Mouse (Mus musculus) frontal cortex, adult 2 months (tissue): ENCODE results near the gene Ftsj1. TPM values are rescaled to one million over a fixed set of nuclear protein-coding genes. Genes with fewer than 3 reads are reported as not detected.

Source experiments
- DNase-seq, 2 experiments: peaks; one replicate each; pipeline ENCODE4 v3.0.0; 2022; ENCODE audit warnings: low spot score in 1 of 2; ENCODE audit errors: extremely low spot score in 1 of 2
- polyA plus RNA-seq: library from polyadenylated mRNA; depleted of rRNA; stranded (reverse); fragments of >200 nt; gene quantifications from 2 replicates; pipeline ENCODE4 v1.2.3, GENCODE M21; 2012; rRNA removed

The Ftsj1 gene
- polyA plus RNA-seq, 1 experiment, result 28.2 TPM

DNA sequence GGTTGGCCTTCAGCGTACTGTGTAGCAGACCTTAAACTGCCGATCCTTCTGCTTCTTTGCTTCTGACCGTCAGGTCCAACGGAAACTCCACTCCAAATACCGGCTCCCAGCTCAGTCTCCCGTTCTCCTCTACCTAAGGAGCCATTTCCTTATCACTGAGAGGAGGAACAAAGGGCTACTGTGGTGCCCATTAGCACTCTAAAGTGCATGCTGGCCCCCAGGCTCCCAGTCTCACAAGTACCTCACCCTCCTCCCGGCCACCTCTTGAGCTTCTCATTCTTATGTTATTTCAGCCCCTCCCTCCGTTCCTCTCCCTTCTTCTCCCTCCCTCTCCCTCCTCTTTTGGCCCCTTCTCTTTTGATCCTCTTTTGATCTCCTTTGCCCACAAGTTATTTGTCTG is 32.6 kb downstream of the Ftsj1 start:
- no peak for DNase-seq

DNA sequence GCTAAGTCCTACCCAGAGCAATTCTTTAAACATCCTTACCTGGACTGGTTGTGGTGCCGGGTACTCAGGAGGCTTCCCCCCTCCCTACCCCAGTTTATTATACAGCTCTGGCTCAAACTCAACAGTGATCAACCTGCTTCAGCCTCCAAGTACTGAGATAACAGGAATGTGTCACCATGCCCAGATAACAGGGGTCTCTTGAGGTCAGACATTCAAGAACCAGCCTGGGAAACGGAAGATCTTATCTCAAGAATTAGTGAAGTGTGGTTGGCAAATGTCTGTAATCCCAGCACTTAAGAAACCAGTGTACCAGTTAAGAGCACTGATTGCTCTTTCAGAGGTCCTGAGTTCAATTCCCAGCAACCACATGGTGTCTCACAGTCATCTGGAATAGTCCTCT is 34.1 kb downstream of the Ftsj1 start:
- DNase-seq, result no peak

DNA sequence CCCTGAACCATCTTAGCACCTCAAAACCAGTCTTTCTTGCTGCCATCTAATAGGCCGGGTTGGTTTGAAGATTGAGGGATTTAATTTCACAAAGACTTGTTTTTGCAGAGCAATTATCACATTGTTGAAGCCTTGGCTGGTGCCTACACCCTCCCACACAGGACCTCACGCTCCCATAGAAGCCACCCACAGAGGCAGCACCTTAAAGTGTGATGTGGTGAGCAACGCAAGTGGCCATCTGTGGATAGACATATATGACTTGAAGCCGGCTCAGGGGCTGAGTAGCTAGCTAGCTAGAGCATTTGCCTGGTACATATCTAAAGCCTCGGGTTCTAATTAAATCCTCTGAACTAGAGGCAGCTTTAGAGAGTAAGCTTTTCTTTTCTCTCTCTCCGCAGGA is 34.8 kb downstream of the Ftsj1 start:
- peak; percentile 29 to 71 for DNase-seq

DNA sequence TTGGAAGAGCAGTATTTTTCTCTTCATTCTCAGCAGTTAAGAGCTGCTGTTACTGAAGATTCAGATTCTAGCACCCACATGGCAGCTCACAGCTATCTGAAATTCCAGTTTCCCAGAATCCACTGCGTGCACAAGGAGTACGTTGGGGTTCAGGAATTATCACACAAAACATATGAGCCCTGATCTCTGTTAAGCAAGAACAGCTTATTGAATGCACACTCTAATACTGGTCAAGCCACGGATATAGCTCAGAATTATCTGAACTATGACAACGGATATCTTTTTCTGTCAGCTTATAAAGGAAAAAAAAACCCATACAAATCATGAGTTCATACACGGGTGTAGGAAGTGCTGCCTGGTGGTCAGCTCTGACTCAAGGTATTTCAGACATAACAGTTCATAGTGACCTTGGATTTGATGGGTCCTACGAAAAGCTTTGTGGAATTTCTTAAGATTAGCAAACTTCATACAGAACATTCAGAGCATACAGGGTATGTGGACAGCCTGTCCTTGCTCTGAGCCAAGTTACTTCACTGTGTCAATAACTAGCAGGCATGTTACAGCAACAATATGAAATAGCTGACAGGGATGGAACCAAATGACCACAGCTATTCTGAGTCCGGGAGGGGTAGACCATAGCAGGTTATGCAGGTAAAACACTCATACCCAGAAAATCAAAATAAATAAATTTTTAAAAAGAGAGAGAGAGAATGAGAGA is 40.6 kb downstream of the Ftsj1 start:
- DNase-seq, result no peak

DNA sequence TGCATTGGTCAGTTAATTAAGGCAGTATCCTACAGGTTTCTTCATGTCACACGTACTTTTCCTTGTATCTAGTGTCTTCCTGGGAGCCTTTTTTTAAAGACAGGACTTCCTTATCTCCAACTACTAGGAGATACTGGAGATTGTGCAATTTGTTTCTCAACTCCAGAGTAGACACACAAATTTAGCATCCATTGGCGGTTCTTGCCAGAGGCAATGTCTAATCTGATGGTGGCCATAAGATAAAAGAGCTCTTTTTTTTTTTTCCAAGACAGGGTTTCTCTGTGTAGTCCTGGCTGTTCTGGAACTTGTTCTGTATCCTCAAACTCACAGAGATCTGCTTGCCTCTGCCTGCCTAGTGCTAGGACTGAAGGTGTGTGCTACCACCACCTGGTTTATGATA is 42.5 kb downstream of the Ftsj1 start:
- DNase-seq, result no peak

DNA sequence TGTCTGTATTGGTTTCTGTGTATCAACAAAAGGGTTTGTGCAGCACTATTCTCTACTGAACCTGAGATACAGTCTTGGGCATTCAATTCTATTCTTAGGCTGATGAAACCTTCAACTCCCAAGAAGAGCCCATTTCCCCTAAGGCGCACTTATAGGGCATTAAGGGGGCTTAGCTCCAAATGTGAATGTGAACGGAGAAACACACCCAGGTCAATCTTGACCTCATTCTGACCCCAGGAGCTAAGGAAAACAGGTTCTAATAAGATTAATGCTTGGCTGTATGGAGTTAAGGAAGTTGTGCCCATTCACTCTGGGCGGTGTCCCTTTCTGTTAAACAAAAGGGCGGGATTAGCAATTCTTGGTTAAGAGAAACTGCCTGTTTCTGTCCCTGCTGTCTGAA is 45.0 kb downstream of the Ftsj1 start:
- no peak for DNase-seq

DNA sequence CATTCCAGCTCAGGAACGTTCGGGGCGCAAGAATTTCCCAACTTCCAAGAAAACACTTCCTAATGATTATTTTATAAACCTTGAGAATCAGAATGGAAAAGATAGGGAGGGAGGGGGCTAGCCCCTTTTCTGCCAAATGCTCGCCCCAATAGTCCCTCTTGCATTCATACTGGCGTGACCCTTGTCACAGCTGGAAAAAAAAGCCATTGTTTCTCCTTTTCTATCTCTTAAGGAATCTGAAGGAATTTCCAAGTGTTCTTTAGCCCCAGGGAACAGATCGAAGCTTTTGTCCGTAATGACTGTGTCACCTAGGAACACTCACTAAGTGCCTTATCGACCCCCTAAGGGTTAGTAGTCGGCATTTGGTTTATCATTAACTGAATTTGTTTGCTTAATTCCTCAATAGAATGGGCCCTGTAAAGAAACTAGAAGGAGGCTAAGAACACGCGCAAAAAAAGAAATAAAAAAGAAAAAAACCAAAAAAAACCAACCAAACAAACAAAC is 45.5 kb downstream of the Ftsj1 start:
- DNase-seq, result no peak

DNA sequence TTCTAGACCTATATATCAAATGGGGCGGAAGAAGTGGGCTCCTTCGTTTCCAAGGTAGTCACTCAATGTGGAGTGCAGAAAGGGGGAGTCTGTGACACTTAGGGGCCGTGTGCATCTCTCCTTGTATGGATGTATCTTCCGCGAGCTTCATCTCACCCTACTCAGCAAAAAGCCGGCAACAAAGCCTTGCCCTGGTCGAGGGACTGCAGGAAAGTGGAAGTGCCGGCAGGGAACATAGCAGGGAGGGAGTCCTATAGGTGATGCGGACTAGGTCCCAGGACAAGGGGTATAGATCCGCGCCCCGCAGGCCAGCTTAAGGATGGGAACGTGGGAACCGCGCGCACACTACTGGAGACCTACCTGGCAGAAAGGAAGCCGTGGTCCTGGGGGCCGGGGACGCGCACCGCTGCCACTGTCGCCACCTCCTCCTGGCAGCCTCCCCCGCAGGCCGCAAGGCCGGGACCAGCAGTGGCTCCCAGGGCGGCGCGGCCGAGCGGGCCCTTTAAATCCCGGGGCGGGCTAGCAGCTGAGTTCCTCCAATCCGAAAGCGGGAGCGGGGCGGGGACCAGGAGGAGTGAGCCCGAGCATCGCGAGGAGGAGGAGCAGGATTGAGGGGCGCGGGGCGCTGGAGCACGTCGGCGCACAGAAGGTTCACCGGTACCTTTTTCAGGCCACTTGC is 46.1 kb downstream of the Ftsj1 start, which contains the start of gene Porcn:
TSS of gene Porcn (minus strand) at position 511 of the 679 bp plus-strand sequence.
- DNase-seq, result peak; percentile 58 to 85

DNA sequence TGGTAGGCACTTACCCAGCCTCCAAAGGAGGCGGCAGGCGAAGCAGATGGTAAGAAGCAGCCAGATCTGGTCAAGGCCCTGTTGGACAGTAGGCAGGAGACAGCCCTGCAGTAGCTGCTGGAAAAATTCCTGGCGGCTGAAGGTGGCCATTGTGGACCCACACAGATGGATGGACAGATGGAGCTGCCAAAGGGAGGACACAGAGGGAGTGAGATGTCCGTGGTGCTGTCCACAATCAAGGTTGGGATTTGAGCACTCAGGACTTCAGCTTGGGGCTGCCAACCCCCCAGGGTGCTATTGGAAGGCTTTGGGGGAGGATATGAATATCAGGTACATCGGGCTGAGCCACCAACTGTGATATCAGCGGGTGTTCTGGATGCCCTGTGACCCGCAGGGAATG is 46.7 kb downstream of the Ftsj1 start:
- peak in 1 of 2 experiments; percentile 32 for DNase-seq

DNA sequence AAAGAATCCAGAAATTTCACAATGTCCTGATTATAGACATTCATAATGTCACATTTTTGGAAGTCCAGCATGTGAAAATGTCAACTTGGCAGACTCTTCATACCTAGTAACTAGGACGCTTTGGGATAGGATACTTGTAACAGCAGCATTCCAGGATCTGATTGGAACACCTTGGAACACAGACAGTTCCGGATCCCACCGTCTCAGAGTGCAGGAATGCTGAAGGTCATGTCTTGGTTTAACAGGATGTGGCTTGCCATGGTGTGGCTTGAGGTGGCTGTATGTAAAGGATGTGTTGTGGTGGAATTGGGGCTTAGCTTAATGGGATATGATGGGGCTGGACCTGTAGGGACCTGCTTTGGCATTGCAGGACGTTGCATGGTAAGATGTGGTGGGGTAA is 47.1 kb downstream of the Ftsj1 start:
- DNase-seq, result no peak

DNA sequence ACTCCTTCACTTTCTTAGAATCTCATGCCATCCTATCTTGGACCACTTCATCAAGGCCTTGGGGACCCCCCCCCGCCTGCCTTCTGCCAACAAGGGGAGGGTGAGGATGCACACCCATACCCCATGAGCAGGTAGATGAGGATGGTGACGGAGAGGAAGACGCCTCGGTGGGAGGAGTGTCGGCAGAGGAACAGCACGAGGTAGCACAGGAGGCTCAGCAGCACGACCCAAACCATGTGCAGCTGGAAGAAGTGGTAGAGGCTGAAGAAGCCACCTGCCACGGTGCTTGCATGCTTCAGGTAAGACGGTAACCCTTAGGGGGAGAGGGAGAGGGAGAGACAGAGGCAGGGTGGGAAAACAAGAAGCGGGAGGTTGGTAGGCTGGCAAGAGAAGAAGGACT is 48.1 kb downstream of the Ftsj1 start:
- no peak for DNase-seq

DNA sequence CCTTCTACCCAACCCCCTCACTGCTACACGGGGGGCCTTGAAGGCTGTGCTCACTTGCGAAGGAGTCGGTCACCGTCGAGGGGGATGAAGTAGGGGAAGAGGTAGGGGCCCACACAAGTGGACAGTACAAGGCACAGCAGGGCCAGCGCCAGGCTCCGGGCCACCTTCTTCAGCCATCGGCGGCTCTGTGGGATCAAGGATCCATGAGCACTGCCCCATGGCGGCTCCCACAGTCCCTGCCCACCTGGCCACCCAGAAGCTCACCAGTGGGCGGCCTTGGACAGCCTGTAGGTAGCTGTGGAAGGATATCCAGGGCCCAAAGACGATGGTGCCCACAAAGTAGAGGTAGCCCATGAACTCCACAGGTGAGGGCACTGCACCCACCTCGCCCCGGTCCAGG is 49.1 kb downstream of the Ftsj1 start:
- no peak for DNase-seq

DNA sequence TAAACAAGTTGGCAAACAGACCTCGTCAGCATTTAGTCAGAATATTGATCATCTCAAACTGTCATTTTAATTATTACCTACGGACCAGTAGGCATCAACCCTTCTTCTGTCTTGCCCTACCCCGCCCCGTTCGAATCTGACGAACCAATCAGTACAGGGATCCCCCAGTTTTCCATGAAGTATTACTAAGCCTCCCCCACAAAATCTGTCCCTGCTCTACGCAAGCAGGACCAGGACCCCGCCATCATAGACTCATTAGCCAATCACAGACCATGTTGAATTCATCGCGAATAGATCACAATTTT is 58.8 kb downstream of the Ftsj1 start, which contains the start of gene Ebp:
TSS of gene Ebp (minus strand) at position 94 of the 305 bp plus-strand sequence.
- peak in 1 of 2 experiments; percentile 62 for DNase-seq

DNA sequence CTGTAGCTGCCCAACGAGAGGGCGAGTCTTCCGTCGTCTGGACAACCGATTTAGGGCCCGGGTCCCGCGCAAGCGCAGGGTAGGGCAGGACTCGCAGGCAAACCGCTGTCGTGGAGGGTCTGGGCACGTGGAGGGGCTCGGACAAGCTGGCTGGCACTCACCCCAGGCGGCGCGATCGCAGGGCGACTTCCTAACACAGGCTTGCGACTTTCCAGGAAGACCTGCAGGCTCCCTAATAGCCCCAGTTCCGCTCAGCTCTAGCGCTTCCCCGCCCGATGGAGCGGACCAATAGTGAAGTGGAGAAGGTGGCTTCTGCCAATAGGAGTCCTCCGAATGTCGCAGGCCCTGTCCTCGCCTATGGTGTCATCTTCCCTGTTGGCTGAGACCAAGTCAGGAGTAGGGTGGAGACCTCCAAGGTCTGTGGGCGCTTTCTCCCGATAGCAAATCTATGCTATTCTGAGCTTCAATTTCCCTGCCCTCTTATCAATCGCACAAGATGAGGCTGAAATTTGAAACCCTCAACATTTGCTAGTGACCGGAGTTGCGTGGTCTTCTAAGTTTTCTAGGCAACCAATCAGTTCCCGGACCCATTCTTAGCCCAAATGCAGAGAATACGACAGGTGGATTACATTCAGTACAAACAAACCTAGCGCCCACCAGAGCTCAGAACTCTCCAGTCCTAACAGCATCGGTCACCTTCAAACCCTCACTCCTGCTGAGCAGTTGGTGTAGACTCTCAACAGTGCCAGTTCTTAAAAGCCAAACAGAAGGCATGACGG is 59.4 kb downstream of the Ftsj1 start:
- DNase-seq, result peak; percentile 67 to 81

DNA sequence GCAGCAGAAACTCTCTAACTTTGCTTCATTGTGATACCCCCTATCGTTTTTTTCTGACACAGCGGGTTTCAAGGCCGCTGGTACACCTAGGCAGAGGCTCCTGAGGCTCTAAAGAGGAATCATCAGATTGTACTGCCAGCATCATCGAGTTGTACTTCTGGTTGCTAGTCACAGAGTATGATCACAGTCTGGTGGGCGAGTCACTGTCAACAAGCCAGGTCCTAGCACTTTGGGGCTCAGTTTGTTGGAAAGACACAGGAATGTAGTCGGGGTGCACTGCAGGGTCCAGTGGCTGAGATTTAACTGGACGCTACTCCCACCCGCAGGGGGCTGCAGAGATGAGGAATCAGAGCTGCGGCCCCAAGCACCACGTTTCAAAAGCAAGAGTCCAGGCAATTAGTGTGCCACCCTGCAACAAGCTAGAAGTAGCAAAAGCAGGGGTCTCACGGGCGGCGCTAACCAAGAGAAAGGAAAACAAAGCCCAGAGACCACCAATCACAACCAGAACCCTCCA is 60.0 kb downstream of the Ftsj1 start:
- DNase-seq, result no peak

Other genes with a start within 250 kb of the Ftsj1 start
- 0.60 and 0.84 TPM in 2 replicates for gene Glod5, start 233.9 kb downstream of the Ftsj1 start, polyA plus RNA-seq
- gene Suv39h1, start 177.6 kb downstream of the Ftsj1 start, polyA plus RNA-seq, result 25.0 and 27.5 TPM in 2 replicates
- 1.1 and 1.4 TPM in 2 replicates for gene Was, start 161.9 kb downstream of the Ftsj1 start, polyA plus RNA-seq
- 221 and 236 TPM in 2 replicates for gene Wdr13, start 119.5 kb downstream of the Ftsj1 start, polyA plus RNA-seq
- gene Rbm3, start 106.5 kb downstream of the Ftsj1 start, polyA plus RNA-seq, result 216 and 235 TPM in 2 replicates
- 16.7 TPM in 2 replicates for gene Tbc1d25, start 76.2 kb downstream of the Ftsj1 start, polyA plus RNA-seq
- gene Ebp, start 58.9 kb downstream of the Ftsj1 start, polyA plus RNA-seq, result 20.0 and 22.7 TPM in 2 replicates
- gene Porcn, start 45.9 kb downstream of the Ftsj1 start, polyA plus RNA-seq, result 112 and 115 TPM in 2 replicates
- 10.3 and 12.2 TPM in 2 replicates for gene Slc38a5, start 18.7 kb upstream of the Ftsj1 start, polyA plus RNA-seq
- gene Ssxb10, start 75.0 kb upstream of the Ftsj1 start, polyA plus RNA-seq, result not detected in 2 replicates
- not detected in 2 replicates for gene Ssxb9, start 114.6 kb upstream of the Ftsj1 start, polyA plus RNA-seq
- not detected in 2 replicates for gene Ssxb1, start 160.9 kb upstream of the Ftsj1 start, polyA plus RNA-seq
- gene Ssxb2, start 209.3 kb upstream of the Ftsj1 start, polyA plus RNA-seq, result not detected in 2 replicates